Mouse (Mus musculus) embryo, embryonic 10 days (tissue): ENCODE data around the gene Rasgrp1.

ENCODE experiments used
- DNase-seq: peaks from one replicate; pipeline ENCODE4 v3.0.0-alpha.2; 2015; ENCODE audit warnings: low spot score

Gene Rasgrp1

DNA sequence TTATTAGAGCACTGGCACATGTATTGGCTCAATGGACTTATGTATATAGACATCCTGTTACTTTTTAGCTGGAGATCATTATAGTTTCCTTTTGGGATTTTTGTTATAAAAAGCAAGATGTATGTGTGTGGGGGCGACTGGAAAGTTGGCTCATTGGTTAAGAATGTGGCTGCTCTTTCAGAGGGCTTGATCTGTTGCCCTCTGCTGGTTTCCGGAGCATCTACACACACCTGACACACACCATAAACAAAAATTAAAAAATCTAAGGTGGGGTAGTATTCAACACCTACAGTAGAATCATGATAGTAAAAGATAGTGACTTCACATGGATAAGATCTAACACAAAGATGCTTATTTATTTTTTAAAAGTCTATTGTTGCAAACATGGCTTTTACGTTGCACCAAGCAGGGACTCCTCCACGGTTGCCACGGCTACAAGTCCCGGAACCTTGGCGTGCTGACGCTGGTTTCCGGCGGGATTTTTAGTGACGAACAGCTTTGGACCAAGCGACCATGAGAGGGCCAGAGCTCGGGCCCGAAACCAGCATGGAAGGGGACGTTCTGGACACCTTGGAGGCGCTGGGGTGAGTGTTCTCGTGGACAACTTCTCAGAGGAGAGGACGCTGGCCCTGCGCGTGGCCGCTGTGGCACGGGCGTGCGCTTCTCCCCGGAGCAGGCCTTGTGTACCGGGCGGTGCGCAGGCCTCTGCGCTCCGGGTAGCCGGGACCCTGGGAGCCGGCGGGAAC, 93.4 kb downstream of the Rasgrp1 start, which contains the start of gene Fam98b:
Fam98b (plus strand) TSS at position 485 of the 746 bp plus-strand sequence.
- peak; percentile 93 for DNase-seq

DNA sequence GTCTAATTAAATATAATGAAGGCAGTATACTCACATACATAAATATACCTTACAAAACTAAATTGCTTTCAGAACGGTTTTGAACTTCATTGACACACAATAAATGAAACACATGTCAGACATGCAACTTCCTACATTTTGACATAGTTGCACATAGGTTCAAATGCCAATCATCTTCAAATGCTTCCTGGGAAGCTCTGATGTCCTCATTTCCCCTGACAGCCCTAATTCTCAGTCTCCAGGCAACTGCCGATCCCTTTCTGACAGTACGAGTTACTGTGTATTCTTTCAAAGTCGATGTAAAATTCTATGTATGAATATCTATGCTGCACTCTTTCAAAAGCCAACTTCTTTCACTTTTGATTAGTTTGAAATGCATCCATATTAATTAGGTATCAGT, 100.8 kb downstream of the Rasgrp1 start:
- DNase-seq, result no peak

GRCm38 (mm10) chr2:117231257-117231656, 111.5 kb downstream of the Rasgrp1 start:
- DNase-seq, result peak; percentile 88

GRCm38 (mm10) chr2:117230261-117230660, 112.5 kb downstream of the Rasgrp1 start:
- DNase-seq, result no peak
